Mouse (Mus musculus): ENCODE results near the gene Arfgap2. TPM values are rescaled to one million over a fixed set of nuclear protein-coding genes. Genes with fewer than 3 reads are reported as not detected.
A peak's percentile ranks its signal among the peaks of the same experiment; 100 is the strongest.

The Arfgap2 gene
- polyA plus RNA-seq, 1 experiment from 2014 or later, result 83.0 TPM

DNA sequence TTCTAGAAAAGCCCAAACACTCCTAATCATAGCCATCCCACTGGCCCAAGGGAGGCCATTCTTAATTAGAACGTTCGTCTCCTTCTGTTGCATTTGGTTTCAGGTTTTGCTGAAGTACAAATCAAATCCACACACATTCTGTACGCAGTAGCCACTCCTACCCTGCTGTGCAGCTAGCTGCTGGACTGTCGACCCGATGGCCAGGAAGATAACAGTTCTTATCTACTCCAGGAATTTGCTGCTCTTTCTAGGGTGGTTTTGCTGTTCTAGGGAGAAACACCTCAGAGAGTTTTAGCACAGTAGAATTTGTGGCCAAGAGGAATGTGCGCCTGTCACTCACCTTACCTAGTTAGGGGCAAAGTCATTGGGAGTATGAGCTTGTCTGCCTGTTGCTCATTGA is 22.8 kb downstream of the Arfgap2 start:
- no peaks in the 10 kb centered on the region for H3K9me3 ChIP-seq (replicated peaks)
- peaks cover 16% of the 10 kb centered on the region for H3K4me1 ChIP-seq
- WGBS, result 47% methylated on average over 6 of the region's 6 CpGs
- no peak overlapping the region for H3K27ac ChIP-seq (replicated peaks)
- no peak overlapping the region for H3K4me2 ChIP-seq (replicated peaks)
- no peaks in the 10 kb centered on the region for H3K27me3 ChIP-seq
- H3K36me3 ChIP-seq, result no peaks in the 10 kb centered on the region
- ATAC-seq (ENCODE audit: insufficient number of reproducible peaks, low FRiP score, low TSS enrichment, low read depth), result no peak
- no peak overlapping the region for H3K9ac ChIP-seq
- H3K4me3 ChIP-seq (replicated peaks), result no peak overlapping the region

DNA sequence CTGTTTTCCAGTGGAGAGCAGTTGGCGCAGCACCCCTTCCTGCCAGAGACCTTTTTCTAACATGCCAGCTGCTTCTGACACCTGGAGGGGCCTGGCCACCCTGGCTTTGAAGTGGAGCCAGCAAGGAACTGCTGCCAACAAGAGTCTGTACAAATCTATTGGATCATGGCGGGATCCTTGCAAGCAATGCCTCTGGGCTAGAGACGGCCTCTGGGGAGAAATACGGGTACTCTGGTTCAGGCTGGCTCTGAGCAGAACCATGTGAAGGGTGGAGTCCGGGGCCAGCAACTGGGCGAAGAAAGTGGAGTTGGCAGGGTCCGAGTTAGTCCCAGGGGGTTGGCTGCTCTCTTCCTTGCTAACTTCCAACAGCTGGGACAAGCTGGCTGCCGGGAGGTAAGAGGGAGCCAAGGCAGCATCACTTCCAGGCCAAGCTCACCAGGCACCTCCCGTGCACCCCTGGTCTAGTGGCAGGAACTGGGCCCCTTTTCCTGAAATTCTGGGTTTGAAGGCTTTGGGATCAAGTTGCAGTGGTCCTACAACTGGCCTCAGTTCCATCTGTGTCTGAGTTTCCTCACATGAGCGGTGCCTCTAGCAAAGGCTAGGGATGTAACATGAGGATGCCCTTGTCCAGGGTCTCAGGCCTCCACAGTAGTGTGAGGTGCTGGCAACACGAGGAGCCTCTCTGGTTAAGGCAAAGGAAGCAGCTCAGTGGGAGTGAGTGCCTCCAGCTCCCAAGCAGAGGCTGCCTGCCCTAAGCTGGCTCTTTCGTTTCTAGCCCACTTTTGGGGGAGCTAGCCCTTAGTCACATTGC is 26.6 kb downstream of the Arfgap2 start:
- Histone ChIP-seq H3K36me3 (no peaks in the 10 kb centered on the region), H3K4me1 (peaks cover 13% of the 10 kb centered on the region), H3K27ac (replicated peaks) (peak overlapping the region; percentile 58), H3K4me2 (replicated peaks) (no peak overlapping the region), H3K27me3 (no peaks in the 10 kb centered on the region), H3K9ac (no peak overlapping the region), H3K9me3 (replicated peaks) (no peaks in the 10 kb centered on the region), H3K4me3 (replicated peaks) (no peak overlapping the region)
- WGBS, result 34% methylated on average over 12 of the region's 12 CpGs
- ATAC-seq (ENCODE audit: insufficient number of reproducible peaks, low FRiP score, low TSS enrichment, low read depth), result peak; percentile 56; the same call in 1 of the 2 replicates

DNA sequence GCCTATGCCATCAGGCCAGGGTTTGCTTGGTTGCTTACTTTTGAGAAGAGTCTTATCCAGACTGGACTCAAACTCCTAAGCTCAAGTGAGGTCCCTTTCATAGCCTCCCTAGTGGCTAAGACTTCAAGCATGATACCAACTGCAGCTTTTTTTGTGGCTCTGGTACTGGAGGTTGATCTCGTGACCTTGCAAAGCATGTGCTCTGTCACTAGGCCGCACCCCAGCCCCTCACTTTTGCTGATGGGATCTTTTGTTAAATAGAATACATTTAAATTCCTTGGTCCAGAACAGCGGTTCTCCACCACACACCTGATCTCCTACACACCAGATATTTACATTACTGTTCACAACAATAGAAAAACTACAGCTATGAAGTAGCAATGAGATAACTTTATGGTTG is 29.5 kb downstream of the Arfgap2 start:
- Histone ChIP-seq H3K4me2 (replicated peaks) (no peak overlapping the region), H3K27me3 (no peaks in the 10 kb centered on the region), H3K27ac (replicated peaks) (no peak overlapping the region), H3K4me1 (peaks cover 17% of the 10 kb centered on the region), H3K36me3 (no peaks in the 10 kb centered on the region), H3K9me3 (replicated peaks) (no peaks in the 10 kb centered on the region), H3K9ac (no peak overlapping the region), H3K4me3 (replicated peaks) (no peak overlapping the region)
- 94% methylated on average over 3 of the region's 3 CpGs for WGBS
- no peak for ATAC-seq (ENCODE audit: insufficient number of reproducible peaks, low FRiP score, low TSS enrichment, low read depth)

DNA sequence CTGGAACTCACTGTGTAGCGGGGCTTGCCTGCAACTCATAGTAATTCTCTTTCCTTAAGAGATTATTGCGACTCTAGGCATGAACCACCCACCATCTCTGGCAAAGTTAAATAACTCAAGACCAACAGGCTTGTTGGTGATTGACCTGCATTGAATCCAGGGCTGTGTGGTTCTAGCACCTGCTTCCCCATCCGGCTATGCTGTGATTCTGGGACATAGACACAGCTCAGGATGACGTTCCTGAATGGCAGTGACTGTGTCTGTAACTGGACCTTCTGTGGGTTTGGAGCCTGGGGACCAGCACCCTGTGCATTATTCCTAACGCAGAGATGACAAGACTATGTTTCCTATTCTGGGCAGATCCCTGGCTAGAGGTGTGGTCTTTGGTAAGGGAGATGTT is 31.1 kb downstream of the Arfgap2 start:
- Histone ChIP-seq H3K4me3 (replicated peaks) (no peak overlapping the region), H3K4me1 (peaks cover 15% of the 10 kb centered on the region), H3K4me2 (replicated peaks) (no peak overlapping the region), H3K9me3 (replicated peaks) (no peaks in the 10 kb centered on the region), H3K36me3 (no peaks in the 10 kb centered on the region), H3K9ac (no peak overlapping the region), H3K27me3 (no peaks in the 10 kb centered on the region), H3K27ac (replicated peaks) (no peak overlapping the region)
- ATAC-seq (ENCODE audit: insufficient number of reproducible peaks, low FRiP score, low TSS enrichment, low read depth), result no peak
- WGBS, result 84% methylated on average over 5 of the region's 5 CpGs

DNA sequence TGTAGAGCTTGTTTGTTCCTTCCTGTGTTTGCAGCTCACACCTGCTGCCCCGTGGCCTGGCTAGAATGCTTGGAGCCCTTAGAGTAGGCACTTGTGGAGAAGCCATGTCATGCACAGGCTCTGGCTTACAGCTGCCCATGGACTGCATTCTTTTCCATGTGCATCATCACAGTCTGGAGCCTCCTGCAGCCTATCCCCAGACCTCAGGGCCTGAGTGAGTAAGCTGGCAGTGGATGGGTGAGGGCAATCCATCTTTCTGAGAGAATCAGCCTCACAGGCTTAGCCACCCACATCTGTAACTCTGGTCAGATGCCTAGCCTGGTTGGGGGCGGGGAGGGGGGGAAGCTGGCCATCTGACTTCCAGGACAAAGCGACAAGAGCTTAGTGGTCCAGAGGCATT is 34.4 kb downstream of the Arfgap2 start:
- no peak overlapping the region for H3K4me2 ChIP-seq (replicated peaks)
- H3K9me3 ChIP-seq (replicated peaks), result no peaks in the 10 kb centered on the region
- ATAC-seq (ENCODE audit: insufficient number of reproducible peaks, low FRiP score, low TSS enrichment, low read depth), result peak; percentile 81; the same call in 1 of the 2 replicates
- no peak overlapping the region for H3K9ac ChIP-seq
- H3K27me3 ChIP-seq, result no peaks in the 10 kb centered on the region
- H3K36me3 ChIP-seq, result 0 out of 2 replicates have a peak, but pooled peaks cover under 1% of the 10 kb centered on the region
- H3K4me3 ChIP-seq (replicated peaks), result no peak overlapping the region
- peaks cover 5% of the 10 kb centered on the region; the same call in 1 of the 2 replicates for H3K4me1 ChIP-seq
- 60% methylated on average over 3 of the region's 3 CpGs for WGBS
- 0 out of 2 replicates have a peak overlapping the region, but pooled peaks have one; percentile 23 for H3K27ac ChIP-seq (replicated peaks)

DNA sequence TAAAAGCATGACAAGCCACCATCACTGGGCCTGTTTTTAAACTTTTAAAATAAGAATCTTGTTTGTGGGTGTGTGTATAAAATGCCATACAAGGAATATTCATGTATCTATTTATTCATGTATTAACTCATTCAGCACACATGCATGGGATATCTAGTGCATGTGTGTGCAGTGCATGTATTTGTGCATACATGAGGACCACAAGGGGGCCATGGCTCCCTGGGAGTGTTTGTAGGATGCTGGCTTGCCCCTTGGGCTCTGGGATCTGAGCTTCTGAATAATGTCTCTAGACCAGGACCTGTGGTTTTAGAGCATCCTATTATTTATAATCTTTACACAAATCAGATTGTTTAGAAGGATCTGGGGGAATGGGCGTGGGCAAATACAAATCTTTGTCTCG is 36.0 kb downstream of the Arfgap2 start:
- H3K9ac ChIP-seq, result no peak overlapping the region
- no peak overlapping the region for H3K27ac ChIP-seq (replicated peaks)
- H3K9me3 ChIP-seq (replicated peaks), result no peaks in the 10 kb centered on the region
- ATAC-seq (ENCODE audit: insufficient number of reproducible peaks, low FRiP score, low TSS enrichment, low read depth), result no peak
- 0 out of 2 replicates have a peak, but pooled peaks cover 3% of the 10 kb centered on the region for H3K36me3 ChIP-seq
- peaks cover 5% of the 10 kb centered on the region; the same call in 1 of the 2 replicates for H3K4me1 ChIP-seq
- H3K27me3 ChIP-seq, result no peaks in the 10 kb centered on the region
- no peak overlapping the region for H3K4me3 ChIP-seq (replicated peaks)
- 78% methylated on average over 2 of the region's 2 CpGs for WGBS
- no peak overlapping the region for H3K4me2 ChIP-seq (replicated peaks)

DNA sequence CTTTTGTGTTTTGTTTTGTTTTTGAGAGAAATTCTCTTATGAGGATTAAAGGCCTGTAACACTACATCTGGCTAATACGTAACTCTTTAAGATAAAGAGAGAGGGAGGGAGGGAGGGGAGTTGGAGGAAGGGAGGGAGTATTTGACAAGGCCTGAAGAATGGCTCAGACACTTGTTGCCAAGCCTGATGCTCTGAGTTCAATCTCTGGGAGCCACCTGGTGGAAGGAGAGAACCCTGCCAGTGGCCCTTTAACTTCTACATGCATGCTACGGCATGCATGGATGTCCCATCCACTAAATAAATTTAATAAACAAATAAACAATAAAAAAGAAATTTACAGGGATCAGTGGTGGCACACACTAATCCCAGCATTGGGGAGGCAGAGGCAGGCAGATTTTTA is 37.1 kb downstream of the Arfgap2 start:
- no peak overlapping the region for H3K27ac ChIP-seq (replicated peaks)
- 0 out of 2 replicates have a peak, but pooled peaks cover 3% of the 10 kb centered on the region for H3K36me3 ChIP-seq
- H3K4me3 ChIP-seq (replicated peaks), result no peak overlapping the region
- peaks cover 5% of the 10 kb centered on the region; the same call in 1 of the 2 replicates for H3K4me1 ChIP-seq
- no peaks in the 10 kb centered on the region for H3K9me3 ChIP-seq (replicated peaks)
- ATAC-seq (ENCODE audit: insufficient number of reproducible peaks, low FRiP score, low TSS enrichment, low read depth), result no peak
- no peaks in the 10 kb centered on the region for H3K27me3 ChIP-seq
- H3K4me2 ChIP-seq (replicated peaks), result no peak overlapping the region
- 85% methylated on average over 2 of the region's 2 CpGs for WGBS
- no peak overlapping the region for H3K9ac ChIP-seq

DNA sequence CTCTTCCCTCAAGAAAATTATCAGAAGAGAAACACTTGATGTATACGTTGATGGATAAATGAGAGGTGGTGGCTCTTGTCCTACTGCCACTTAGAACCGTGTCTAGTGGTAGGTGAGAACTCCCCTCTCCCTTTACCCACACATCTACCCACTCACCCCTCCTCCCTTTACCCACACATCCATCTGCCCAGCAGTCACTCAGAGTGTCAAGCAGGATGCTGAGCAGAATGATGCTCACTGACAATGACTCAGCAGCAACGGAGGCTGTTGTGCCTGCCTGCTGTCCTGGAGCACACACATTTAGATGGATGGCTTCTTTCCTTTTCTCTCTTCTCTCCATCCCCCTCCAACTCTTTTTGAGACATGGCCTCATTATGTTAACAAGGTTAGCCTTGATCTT is 38.1 kb downstream of the Arfgap2 start:
- 73% methylated on average over 3 of the region's 3 CpGs for WGBS
- Histone ChIP-seq H3K9ac (no peak overlapping the region), H3K4me2 (replicated peaks) (no peak overlapping the region), H3K4me1 (peaks cover 5% of the 10 kb centered on the region; the same call in 1 of the 2 replicates), H3K9me3 (replicated peaks) (no peaks in the 10 kb centered on the region), H3K27me3 (no peaks in the 10 kb centered on the region), H3K4me3 (replicated peaks) (no peak overlapping the region), H3K36me3 (0 out of 2 replicates have a peak, but pooled peaks cover 3% of the 10 kb centered on the region), H3K27ac (replicated peaks) (no peak overlapping the region)
- no peak for ATAC-seq (ENCODE audit: insufficient number of reproducible peaks, low FRiP score, low TSS enrichment, low read depth)

DNA sequence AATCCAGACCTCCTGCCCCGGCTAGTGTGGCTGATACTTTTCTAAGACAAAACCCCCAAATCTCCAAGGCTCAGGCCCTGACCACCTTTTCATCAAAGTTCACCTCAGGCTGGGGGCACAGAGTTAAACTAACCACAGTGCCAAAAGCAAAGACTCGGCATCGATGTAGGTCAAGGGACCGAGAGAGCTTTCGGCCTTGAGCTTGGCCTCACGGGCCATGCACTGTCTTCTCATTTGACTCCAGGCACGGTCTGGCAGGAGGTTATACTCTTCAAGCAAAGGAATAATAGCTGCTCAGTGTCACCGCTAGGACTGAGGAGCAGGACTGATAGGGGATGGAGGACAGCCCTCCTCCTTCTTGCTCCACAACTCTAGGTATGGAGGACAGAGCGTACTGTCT is 41.2 kb downstream of the Arfgap2 start:
- Histone ChIP-seq H3K4me3 (replicated peaks) (no peak overlapping the region), H3K4me2 (replicated peaks) (no peak overlapping the region), H3K27ac (replicated peaks) (no peak overlapping the region), H3K4me1 (no peaks in the 10 kb centered on the region), H3K36me3 (0 out of 2 replicates have a peak, but pooled peaks cover 3% of the 10 kb centered on the region), H3K27me3 (no peaks in the 10 kb centered on the region), H3K9ac (no peak overlapping the region), H3K9me3 (replicated peaks) (no peaks in the 10 kb centered on the region)
- no peak for ATAC-seq (ENCODE audit: insufficient number of reproducible peaks, low FRiP score, low TSS enrichment, low read depth)
- WGBS, result 90% methylated on average over 9 of the region's 9 CpGs

DNA sequence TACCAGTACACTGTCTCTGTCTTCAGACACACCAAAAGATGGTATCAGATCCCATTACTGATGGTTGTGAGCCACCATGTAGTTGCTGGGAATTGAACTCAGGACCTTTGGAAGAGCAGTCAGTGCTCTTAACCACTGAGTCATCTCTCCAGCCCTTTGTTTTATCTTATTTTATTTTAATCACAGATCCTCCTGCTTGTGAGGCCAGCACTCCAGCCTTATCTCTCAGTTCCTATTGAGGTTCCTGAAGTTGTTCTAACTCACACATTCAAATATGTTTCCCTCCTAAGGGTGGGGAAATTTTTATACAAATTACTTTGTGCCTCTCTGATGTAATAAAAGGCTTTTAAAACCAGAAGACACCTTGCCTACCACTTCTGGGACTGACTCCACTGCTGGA is 41.8 kb downstream of the Arfgap2 start:
- no peak for ATAC-seq (ENCODE audit: insufficient number of reproducible peaks, low FRiP score, low TSS enrichment, low read depth)
- Histone ChIP-seq H3K4me1 (no peaks in the 10 kb centered on the region), H3K9ac (no peak overlapping the region)

DNA sequence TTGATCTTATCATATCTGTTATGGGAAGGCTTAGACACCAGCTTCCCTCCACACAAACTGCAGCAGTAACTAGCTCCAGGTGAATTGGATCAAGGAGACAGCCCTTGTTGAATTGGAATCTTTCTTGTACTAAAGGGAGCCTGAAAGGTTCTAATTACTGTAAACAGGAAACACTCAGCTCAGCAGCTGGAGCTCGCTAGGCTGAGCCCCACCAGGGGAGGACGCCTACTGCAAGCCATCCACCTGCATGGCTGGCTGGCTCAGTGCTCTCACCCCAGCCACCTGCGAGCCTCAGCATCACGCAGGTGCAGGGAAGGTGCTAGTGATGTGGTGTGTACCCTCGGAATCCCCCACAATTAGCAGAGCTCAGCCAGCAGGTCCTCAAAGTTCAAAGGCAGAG is 43.9 kb downstream of the Arfgap2 start:
- H3K27ac ChIP-seq (replicated peaks), result 0 out of 2 replicates have a peak overlapping the region, but pooled peaks have one; percentile 39
- no peak for ATAC-seq (ENCODE audit: insufficient number of reproducible peaks, low FRiP score, low TSS enrichment, low read depth)
- H3K4me2 ChIP-seq (replicated peaks), result no peak overlapping the region
- H3K36me3 ChIP-seq, result 0 out of 2 replicates have a peak, but pooled peaks cover 3% of the 10 kb centered on the region
- no peak overlapping the region for H3K9ac ChIP-seq
- H3K9me3 ChIP-seq (replicated peaks), result no peaks in the 10 kb centered on the region
- H3K4me3 ChIP-seq (replicated peaks), result no peak overlapping the region
- 18% methylated on average over 5 of the region's 5 CpGs for WGBS
- H3K4me1 ChIP-seq, result 0 out of 2 replicates have a peak, but pooled peaks cover 3% of the 10 kb centered on the region
- H3K27me3 ChIP-seq, result no peaks in the 10 kb centered on the region

More for the DNA sequence above, 41.8 kb downstream of the Arfgap2 start:
- H3K27ac ChIP-seq (replicated peaks), result no peak overlapping the region
- H3K36me3 ChIP-seq, result 0 out of 2 replicates have a peak, but pooled peaks cover 3% of the 10 kb centered on the region
- H3K27me3 ChIP-seq, result no peaks in the 10 kb centered on the region
- no peak overlapping the region for H3K4me2 ChIP-seq (replicated peaks)
- H3K9me3 ChIP-seq (replicated peaks), result no peaks in the 10 kb centered on the region
- no peak overlapping the region for H3K4me3 ChIP-seq (replicated peaks)
